Mouse (Mus musculus) ovary, postnatal 14 days (tissue): ENCODE data around the gene Xrn1.
A peak's percentile ranks its signal among the peaks of the same experiment; 100 is the strongest.
"Not testable (repeated sequence)": the region's sequence is repeated elsewhere in the genome, so short reads cannot be mapped to it uniquely, and the experiment has no call there.

Experiments used
- DNase-seq: peaks from one replicate; pipeline ENCODE4 v3.0.0; 2022; ENCODE audit warnings: low spot score

Gene Xrn1

DNA sequence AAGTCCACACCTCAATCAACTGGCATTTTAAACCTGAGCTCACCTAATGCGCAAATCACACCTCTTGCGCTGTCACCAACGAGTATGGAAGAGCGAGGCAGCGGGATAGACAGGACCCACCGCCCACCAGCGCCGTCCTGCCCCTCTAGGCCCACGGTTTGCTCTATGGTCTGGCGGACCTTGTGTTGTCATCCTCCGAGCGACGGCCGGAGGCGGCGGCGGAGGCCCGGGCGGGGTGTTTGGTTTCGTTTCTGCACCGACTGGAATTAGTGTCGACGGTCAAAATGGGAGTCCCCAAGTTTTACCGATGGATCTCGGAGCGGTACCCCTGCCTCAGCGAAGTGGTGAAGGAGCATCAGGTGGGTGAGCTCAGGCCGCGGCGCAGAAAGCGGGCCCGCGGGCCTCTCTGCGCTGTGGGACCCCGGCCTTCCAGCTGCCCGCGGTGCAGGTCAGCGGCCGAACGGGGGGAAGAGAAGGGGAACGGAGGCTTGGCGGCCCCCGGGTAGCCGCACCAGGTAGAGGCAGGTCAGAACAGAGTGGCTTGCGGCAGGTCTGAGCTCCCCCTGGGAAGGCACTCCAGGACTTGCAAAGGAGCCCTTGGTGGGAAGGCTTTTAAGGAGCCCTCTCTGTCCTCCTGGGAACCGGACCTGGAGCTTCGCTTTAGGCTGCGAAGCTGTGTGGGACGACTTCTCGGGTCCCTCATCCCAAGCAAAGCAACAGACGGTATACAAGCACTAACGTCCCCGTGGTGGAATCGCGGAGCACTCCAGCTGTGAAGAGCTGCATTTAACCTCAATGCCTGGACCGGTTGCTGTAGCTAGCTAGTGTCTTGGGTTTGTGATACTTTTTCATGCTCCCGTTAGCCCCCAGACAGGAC, at the start of gene Xrn1:
TSS of gene Xrn1 (plus strand) at position 176 of the 877 bp plus-strand sequence.
- DNase-seq, result peak; percentile 89

DNA sequence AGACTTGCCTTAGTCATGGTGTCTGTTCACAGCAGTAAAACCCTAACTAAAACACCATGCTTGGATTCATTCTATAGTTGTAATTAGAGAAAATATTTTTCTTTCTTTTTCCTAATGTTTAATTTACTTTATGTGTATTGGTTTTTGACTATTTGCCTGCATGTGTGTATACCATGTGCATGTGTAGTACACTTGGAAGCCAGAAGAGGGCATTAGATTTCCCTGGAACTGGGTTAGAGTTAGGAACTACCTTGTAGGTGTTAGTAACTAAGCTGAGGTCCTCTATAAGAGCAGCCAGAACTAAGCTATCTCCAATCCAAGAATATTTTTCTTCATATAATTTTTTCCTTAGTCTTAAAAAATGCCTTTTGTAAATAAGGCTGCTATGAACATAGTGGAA, 21.7 kb upstream of the Xrn1 start:
- no peak for DNase-seq

DNA sequence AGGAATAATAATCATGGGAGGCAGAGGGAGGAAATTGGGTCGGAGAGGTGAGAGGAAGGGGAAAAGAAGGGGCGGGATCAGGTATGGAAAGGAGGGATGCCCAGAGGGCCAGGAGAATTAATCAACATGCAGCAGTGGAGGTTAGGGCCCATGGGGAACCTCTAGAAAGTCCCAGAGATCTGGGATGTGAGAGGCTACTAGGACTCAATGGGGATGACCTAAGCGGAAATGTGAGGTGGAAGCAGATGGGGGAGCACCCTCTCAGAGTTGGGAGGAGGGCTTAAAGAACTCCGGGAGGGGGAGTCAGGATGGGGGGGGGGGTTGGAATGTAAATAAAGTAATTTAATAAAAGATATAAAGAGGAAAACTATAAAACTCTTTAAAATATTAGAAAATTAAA, 902 bp upstream of the Xrn1 start:
- no peak for DNase-seq

GRCm38 (mm10) chr9:95954226-95954584, 355 bp upstream of the Xrn1 start:
- no peak for DNase-seq

GRCm38 (mm10) chr9:95957611-95958010, 3.1 kb downstream of the Xrn1 start:
- no peak for DNase-seq

- no peak for DNase-seq
Measured at GRCm38 (mm10) chr9:95958041-95958730, 3.6 kb downstream of the Xrn1 start.

- not testable (repeated sequence) for DNase-seq
Measured at GRCm38 (mm10) chr9:95958731-95959105, 4.2 kb downstream of the Xrn1 start.

DNA sequence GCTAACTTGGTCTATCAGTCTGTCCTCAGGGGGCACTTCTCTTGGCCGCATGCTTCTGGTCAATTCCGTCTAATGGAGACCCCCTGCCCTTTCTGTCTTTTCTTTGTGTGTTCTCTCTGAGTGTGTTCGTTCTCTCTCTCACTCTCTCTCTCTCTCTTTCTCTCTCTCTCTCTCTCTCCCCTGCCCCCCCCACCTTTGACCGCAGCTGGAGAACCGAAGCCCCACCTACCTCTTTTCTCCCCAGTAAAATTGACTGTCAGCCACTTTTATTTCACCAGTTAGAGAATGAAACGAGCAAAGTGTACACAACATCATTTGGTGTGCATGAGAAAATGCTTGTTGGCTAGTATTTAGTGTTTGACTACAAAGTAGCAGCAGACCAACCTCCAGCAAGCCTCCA, 4.7 kb downstream of the Xrn1 start:
- no peak for DNase-seq

GRCm38 (mm10) chr9:95959732-95960428, 5.3 kb downstream of the Xrn1 start:
- DNase-seq, result no peak

- DNase-seq, result no peak
Measured at GRCm38 (mm10) chr9:95961058-95961457, 6.5 kb downstream of the Xrn1 start.

- DNase-seq, result no peak
Measured at GRCm38 (mm10) chr9:95964037-95964436, 9.5 kb downstream of the Xrn1 start.

GRCm38 (mm10) chr9:95978279-95978678, 23.7 kb downstream of the Xrn1 start:
- no peak for DNase-seq

DNA sequence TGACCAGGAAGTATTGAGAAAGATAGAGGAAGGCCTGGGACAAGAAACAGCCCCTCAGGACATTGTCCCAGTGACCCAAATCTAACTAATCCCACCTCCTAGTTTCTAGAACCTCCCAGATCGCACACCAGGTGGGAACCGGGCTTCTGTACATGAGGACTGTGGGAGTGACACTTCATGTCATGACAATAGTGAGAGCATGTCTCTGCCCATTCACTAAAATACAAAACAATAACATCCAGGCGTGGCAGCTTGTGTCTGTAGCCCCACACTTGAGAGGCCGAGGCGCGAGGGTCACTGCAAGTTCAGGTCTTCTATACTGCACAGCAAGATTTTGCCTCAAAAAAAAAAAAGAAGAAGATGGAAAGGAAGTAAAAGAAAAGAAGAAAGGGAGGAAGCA, 25.3 kb downstream of the Xrn1 start:
- DNase-seq, result no peak

DNA sequence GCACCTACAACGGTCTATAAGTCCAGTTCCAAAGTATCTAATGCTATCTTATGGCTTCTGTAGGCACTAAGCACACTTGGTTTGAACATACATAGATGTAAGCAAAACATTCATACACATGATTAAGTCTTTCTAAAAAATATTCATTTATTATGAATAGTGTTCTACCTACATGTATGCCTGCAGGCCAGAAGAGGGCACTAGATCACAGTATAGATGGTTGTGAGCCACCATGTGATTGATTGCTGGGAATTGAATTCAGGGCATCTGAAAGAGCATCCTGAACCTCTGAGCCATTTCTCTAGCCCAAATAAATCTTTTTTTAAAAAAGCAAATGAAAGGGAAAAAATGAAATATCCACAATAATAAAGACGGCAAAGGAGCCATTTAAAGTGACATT, 37.7 kb downstream of the Xrn1 start:
- no peak for DNase-seq

DNA sequence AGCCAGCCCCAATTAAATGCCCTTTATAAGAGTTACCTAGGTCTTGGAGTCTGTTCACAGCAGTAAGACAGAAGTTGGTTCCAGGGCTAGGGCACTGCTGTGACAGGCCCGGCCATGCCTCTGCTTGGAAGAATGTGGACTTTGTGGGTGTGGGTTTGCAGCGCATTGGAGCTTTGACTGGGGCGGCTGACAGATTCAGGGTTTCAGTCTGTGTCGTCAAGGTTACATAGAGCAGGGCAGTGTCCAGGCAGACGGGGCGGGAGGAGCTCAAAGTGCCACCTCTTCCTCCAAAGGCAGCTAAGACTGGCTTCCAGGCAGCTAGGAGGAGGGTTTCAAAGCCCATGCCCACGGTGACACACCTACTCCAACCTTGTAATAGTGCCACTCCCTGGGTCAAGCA, 49.9 kb downstream of the Xrn1 start:
- DNase-seq, result no peak

- DNase-seq, result no peak
Measured at GRCm38 (mm10) chr9:96010664-96011063, 56.1 kb downstream of the Xrn1 start.

GRCm38 (mm10) chr9:96023921-96024320, 69.4 kb downstream of the Xrn1 start:
- DNase-seq, result no peak

DNA sequence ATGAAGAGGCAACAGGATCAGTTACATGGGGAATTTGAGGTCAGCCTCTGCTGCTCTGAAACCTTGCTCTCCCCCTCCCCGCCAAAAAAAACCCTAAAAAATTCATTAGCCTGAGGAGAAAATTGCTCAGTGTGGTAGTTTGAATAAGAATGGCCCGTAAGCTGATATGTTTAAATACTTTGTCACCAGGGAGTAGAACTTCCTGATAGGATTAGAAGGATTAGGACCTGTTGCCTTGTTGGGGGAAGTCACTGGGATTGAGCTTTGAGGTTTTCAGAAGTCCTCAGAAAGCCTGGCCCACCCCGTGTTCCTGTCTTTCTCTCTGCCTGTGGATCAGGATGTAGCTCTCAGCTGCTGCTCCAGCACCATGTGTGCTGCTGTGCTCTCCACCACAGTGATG, 73.4 kb downstream of the Xrn1 start:
- no peak for DNase-seq

DNA sequence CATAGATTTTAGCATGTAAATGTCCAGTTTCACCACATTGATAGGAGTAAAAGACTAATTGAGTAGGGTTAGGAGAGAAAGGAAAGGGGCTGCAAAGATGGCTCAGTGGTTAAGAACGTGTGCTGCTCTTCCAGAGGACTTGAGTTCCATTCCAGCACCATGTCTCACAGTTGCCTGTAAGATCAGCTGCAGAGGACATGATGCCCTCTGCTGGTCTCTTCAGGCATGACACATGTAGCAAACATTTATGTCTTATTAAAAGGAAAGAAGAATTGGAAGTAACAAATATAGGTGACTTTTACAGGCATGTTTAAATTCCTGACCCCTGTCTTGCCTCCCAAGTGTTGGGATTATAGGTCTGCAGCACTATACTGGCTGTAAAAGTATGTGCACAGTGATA, 74.3 kb downstream of the Xrn1 start:
- DNase-seq, result peak; percentile 12

DNA sequence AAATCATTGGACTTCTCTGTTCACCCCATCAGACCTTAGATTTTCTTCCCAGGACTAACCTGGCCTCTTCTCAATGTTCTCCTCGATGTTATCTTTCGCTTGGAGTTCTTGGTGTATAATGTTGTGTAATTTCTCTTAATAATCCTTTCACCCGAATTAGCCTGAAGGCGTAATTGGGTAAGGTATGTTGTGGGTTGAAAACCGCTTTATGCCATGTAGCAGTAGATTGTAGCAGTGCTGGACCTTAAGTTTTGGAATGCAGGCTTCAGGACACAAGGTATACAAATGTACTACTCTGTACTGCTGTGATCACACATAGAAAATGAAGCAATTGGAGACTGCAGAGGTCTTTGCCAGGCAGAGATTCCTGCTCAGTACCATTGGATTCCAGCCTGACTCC, 75.3 kb downstream of the Xrn1 start:
- DNase-seq, result no peak

DNA sequence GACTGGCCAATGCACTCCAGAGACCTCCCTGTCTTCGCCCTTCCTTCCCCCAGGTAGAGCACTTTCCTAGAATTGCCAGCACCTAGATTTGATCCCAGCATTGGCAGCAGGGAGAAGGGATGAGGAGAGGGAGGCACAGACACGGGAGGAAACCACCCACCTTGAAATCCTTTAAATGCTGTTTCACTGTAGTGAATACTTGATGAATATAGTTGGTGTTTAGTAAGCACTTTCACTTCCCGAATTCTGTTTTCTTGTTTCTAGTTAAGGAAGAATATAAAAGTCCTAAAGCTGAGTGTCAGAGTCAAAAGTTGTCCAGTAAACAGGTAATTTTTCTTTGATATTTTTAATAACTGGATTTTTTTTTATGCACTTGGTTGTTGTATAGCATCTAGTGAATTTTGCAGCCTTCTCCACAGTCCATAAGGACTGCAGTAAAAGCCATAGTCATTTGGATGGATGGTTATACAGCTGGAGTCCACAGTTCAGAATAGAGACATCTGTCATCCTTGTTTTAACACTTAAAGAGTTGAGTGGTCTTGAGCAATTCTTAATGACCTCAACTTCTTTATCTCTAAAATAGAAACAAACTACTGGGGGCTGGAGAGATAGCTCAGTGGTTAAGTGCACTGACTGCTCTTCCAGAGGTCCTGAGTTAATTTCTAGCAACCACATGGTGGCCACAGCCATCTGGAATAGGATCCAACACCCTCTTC, 81.0 kb downstream of the Xrn1 start:
- no peak for DNase-seq

GRCm38 (mm10) chr9:96044214-96044613, 89.7 kb downstream of the Xrn1 start:
- DNase-seq, result no peak
